ENCODE assay signal across 8 mouse cellular contexts in the genomic region with DNA sequence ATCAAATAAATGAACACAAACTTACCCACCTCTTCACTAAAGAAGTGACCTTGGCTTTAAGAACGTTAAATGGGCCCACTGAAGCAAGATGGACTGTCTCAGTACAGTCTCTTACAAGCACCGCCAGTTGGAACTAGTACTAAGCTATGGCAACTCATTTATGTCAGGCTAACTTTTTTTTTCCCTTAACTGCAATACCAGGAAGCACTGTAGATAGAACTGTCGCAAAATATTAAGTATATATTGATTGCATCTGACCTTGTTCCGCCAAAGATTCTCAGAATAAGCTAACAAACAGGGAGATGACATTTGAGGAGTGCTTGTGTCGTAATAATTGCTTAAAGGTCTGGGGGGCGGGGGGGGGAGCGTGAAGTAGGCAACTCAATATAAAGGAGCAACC. TPM values are rescaled to one million over a fixed set of nuclear protein-coding genes. Genes with fewer than 3 reads are reported as not detected.
DNase-seq lines count a peak whose midpoint lies in the region; ATAC-seq and TF ChIP-seq lines count a peak whose summit lies in the region.

No protein-coding gene starts in this region.

- H3K4me2 ChIP-seq in lung, embryonic 16.5 days (ENCODE audit: low read depth, low read length), result peak overlapping the region; percentile 39
- peak overlapping the region; percentile 57 for H3K4me2 ChIP-seq in limb, embryonic 13.5 days (replicated peaks)
- peak overlapping the region; percentile 6; the same call in 1 of the 2 replicates for H3K4me2 ChIP-seq in stomach, embryonic 14.5 days (replicated peaks; ENCODE audit: low read depth, low read length)

- intact Hi-C loops in heart, postnatal 36 days (cut with DNase I), result no loop called here
- intact Hi-C loops in left cerebral cortex, adult 2 months (cut with DNase I), result loop anchor here (5.0 to 10.0 kb wide), 2 partner anchors 871 to 974 kb away; a partner anchor contains a TSS

- H3K9me3 ChIP-seq in heart, embryonic 10.5 days, result no peaks in the 10 kb centered on the region
- no peaks in the 10 kb centered on the region for H3K9me3 ChIP-seq in lung, embryonic 16.5 days (ENCODE audit: control insufficient read depth, low read length)
- H3K9me3 ChIP-seq in limb, embryonic 13.5 days, result no peaks in the 10 kb centered on the region
- no peaks in the 10 kb centered on the region for H3K9me3 ChIP-seq in stomach, embryonic 14.5 days (ENCODE audit: control insufficient read depth, low read depth, low read length)

- H3K27me3 ChIP-seq in heart, embryonic 10.5 days (ENCODE audit: insufficient read depth, poor library complexity, severe bottlenecking), result no peaks in the 10 kb centered on the region
- no peaks in the 10 kb centered on the region for H3K27me3 ChIP-seq in lung, embryonic 16.5 days (ENCODE audit: control insufficient read depth, insufficient read depth, low read depth, low read length)
- H3K27me3 ChIP-seq in limb, embryonic 13.5 days, result peaks cover 20% of the 10 kb centered on the region; the same call in 1 of the 2 replicates
- no peaks in the 10 kb centered on the region for H3K27me3 ChIP-seq in stomach, embryonic 14.5 days (ENCODE audit: control insufficient read depth, insufficient read depth, low read length)

- H3K27ac ChIP-seq in heart, embryonic 10.5 days, result no peak overlapping the region
- peak overlapping the region; percentile 84 for H3K27ac ChIP-seq in lung, embryonic 16.5 days (ENCODE audit: low read length)
- H3K27ac ChIP-seq in limb, embryonic 13.5 days, result no peak overlapping the region
- no peak overlapping the region for H3K27ac ChIP-seq in stomach, embryonic 14.5 days (ENCODE audit: low read length)
- H3K27ac ChIP-seq in left cerebral cortex, adult 2 months, result no peak overlapping the region; the same call in 1 of the 2 replicates

- peak overlapping the region; percentile 46; the same call in 1 of the 2 replicates for H3K4me3 ChIP-seq in heart, embryonic 10.5 days
- H3K4me3 ChIP-seq in lung, embryonic 16.5 days (ENCODE audit: low read length), result no peak overlapping the region; the same call in 1 of the 2 replicates
- H3K4me3 ChIP-seq in limb, embryonic 13.5 days, result no peak overlapping the region
- no peak overlapping the region for H3K4me3 ChIP-seq in stomach, embryonic 14.5 days (ENCODE audit: low read depth, low read length)
- H3K4me3 ChIP-seq in left cerebral cortex, adult 2 months, result no peak overlapping the region

- no peak for TF ChIP-seq CTCF in left cerebral cortex, adult 2 months (IDR thresholded peaks at IDR 0.05)

- 74% methylated on average over 7 of the region's 7 CpGs for WGBS in heart, embryonic 10.5 days
- WGBS in lung, embryonic 16.5 days, result 50% methylated on average over 7 of the region's 7 CpGs
- WGBS in limb, embryonic 13.5 days, result 37% methylated on average over 7 of the region's 7 CpGs
- 46% methylated on average over 7 of the region's 7 CpGs for WGBS in stomach, embryonic 14.5 days

- H3K36me3 ChIP-seq in heart, embryonic 10.5 days, result no peaks in the 10 kb centered on the region
- no peaks in the 10 kb centered on the region for H3K36me3 ChIP-seq in lung, embryonic 16.5 days (ENCODE audit: control insufficient read depth, insufficient read depth, low read length)
- no peaks in the 10 kb centered on the region for H3K36me3 ChIP-seq in limb, embryonic 13.5 days
- no peaks in the 10 kb centered on the region for H3K36me3 ChIP-seq in stomach, embryonic 14.5 days (ENCODE audit: control insufficient read depth, insufficient read depth, low read length)

- DNase-seq in heart, embryonic 10.5 days (ENCODE audit: low spot score), result no peak
- no peak for DNase-seq in heart, postnatal 36 days
- DNase-seq in lung, postnatal 14 days, result no peak
- DNase-seq in left cerebral cortex, adult 2 months (ENCODE audit: extremely low spot score in 1 of 2, low spot score in 2 of 2), result no peak
- no peak for DNase-seq in urinary bladder, postnatal 4 days (ENCODE audit: low spot score in 2 of 2)

- H3K9ac ChIP-seq in lung, embryonic 16.5 days (ENCODE audit: low read length), result no peak overlapping the region
- no peak overlapping the region for H3K9ac ChIP-seq in limb, embryonic 13.5 days
- no peak overlapping the region for H3K9ac ChIP-seq in stomach, embryonic 14.5 days (replicated peaks; ENCODE audit: low read depth, low read length)

- ATAC-seq in lung, embryonic 16.5 days (ENCODE audit: low read depth), result peak; percentile 52
- no peak for ATAC-seq in limb, embryonic 13.5 days (ENCODE audit: low FRiP score, low read depth)
- no peak for ATAC-seq in stomach, embryonic 14.5 days (ENCODE audit: insufficient number of reproducible peaks, insufficient read depth, low FRiP score, low read depth)

- peaks cover 5% of the 10 kb centered on the region for H3K4me1 ChIP-seq in heart, embryonic 10.5 days
- H3K4me1 ChIP-seq in lung, embryonic 16.5 days (replicated peaks; ENCODE audit: control insufficient read depth, insufficient read depth, low read length), result peaks cover 33% of the 10 kb centered on the region
- H3K4me1 ChIP-seq in limb, embryonic 13.5 days, result peaks cover 25% of the 10 kb centered on the region
- peaks cover 14% of the 10 kb centered on the region; the same call in 1 of the 2 replicates for H3K4me1 ChIP-seq in stomach, embryonic 14.5 days (ENCODE audit: control insufficient read depth, insufficient read depth, low read length)

RNA-seq across cellular contexts. Expression of a gene that starts 49.3 kb away (rescaled TPM):
- polyA plus RNA-seq in heart, embryonic 10.5 days (2016; fragmentation: Nextera tagmentation; extraction: Ambion mirVana), result 13.6 and 14.4 TPM in 2 replicates
- total RNA-seq in heart, postnatal 36 days (2021), result 100 to 1,000 TPM; 102 to 142 TPM
- polyA plus RNA-seq in lung, embryonic 16.5 days (2015; fragmentation: Nextera tagmentation; extraction: Ambion mirVana), result 28.5 and 31.1 TPM in 2 replicates
- polyA plus RNA-seq in limb, embryonic 13.5 days (2015; fragmentation: Nextera tagmentation; extraction: Ambion mirVana), result 44.4 TPM in 2 replicates
- polyA plus RNA-seq in stomach, embryonic 14.5 days (2014; fragmentation: Nextera tagmentation; extraction: Ambion mirVana), result 95.5 and 98.3 TPM in 2 replicates
- total RNA-seq in left cerebral cortex, adult 2 months (2021), result 100 to 1,000 TPM; 136 to 159 TPM

Comparison
In these comparisons a context has a peak if more than half of its experiments do, and no peak if none do; other contexts are left out.
1. H3K4me2 ChIP-seq: peak in every context shown above with its lines; median percentile 57 in limb, embryonic 13.5 days; 39 in lung, embryonic 16.5 days; 6 in stomach, embryonic 14.5 days.